16 mouse cellular contexts compared by ENCODE assay signal in genomic region chr1:38502797-38503196, GRCm38 (mm10).
DNase-seq lines count a peak whose midpoint lies in the region; ATAC-seq lines count a peak whose summit lies in the region.
"Had no signal": no experiment of that assay in that cellular context is flagged by ENCODE, and none has a peak within 500 bp of the region (broad histone marks: within the 10 kb centered on the region; RNA-seq: fewer than 3 reads in every experiment).

No protein-coding gene starts in this region.

- DNase-seq in hindbrain, embryonic 10.5 days (ENCODE audit: low spot score), result no peak
- DNase-seq in neural tube, embryonic 11.5 days (ENCODE audit: low spot score), result peak; percentile 26
- no peak for DNase-seq in neural tube, embryonic 10.5 days (ENCODE audit: extremely low spot score, low spot score)
- no peak for DNase-seq in gastrocnemius, adult 8-10 months (ENCODE audit: low spot score in 2 of 2)
- no peak for DNase-seq in left cerebral cortex, adult 18-20 months (ENCODE audit: low spot score in 2 of 2)
- DNase-seq: cerebellum, adult 18-20 months; gastrocnemius, postnatal 25 days; lung, adult 2 months; lung, postnatal 4 days; thymus, postnatal 4 days had no signal

- H3K4me3 ChIP-seq in hindbrain, embryonic 12.5 days, result no peak overlapping the region
- no peak overlapping the region for H3K4me3 ChIP-seq in hindbrain, embryonic 10.5 days
- no peak overlapping the region for H3K4me3 ChIP-seq in neural tube, embryonic 11.5 days (ENCODE audit: low read depth, low read length)
- H3K4me3 ChIP-seq in midbrain, embryonic 15.5 days, result no peak overlapping the region
- H3K4me3 ChIP-seq: embryonic facial prominence, embryonic 15.5 days; heart, embryonic 10.5 days; limb, embryonic 15.5 days had no signal

- peak; percentile 78 for ATAC-seq in hindbrain, embryonic 12.5 days (ENCODE audit: low FRiP score)
- ATAC-seq in neural tube, embryonic 11.5 days (ENCODE audit: insufficient read depth, low FRiP score, low TSS enrichment), result peak; percentile 13; the same call in 1 of the 2 replicates
- peak; percentile 73; the same call in 1 of the 2 replicates for ATAC-seq in midbrain, embryonic 15.5 days (replicated peaks)
- ATAC-seq: intestine, embryonic 16.5 days had no signal

- H3K4me1 ChIP-seq in hindbrain, embryonic 12.5 days, result peaks cover 34% of the 10 kb centered on the region
- H3K4me1 ChIP-seq in hindbrain, embryonic 10.5 days (replicated peaks), result peaks cover 48% of the 10 kb centered on the region
- H3K4me1 ChIP-seq in neural tube, embryonic 11.5 days (ENCODE audit: control insufficient read depth, insufficient read depth, low read length), result peaks cover 5% of the 10 kb centered on the region; the same call in 1 of the 2 replicates
- peaks cover 28% of the 10 kb centered on the region for H3K4me1 ChIP-seq in midbrain, embryonic 15.5 days

- peak overlapping the region; percentile 68 for H3K27ac ChIP-seq in hindbrain, embryonic 12.5 days
- no peak overlapping the region for H3K27ac ChIP-seq in hindbrain, embryonic 10.5 days
- no peak overlapping the region for H3K27ac ChIP-seq in neural tube, embryonic 11.5 days (ENCODE audit: low read depth, low read length)
- H3K27ac ChIP-seq in midbrain, embryonic 15.5 days, result peak overlapping the region; percentile 57
- H3K27ac ChIP-seq: embryonic facial prominence, embryonic 15.5 days; heart, embryonic 10.5 days; limb, embryonic 15.5 days had no signal

- H3K36me3 ChIP-seq in hindbrain, embryonic 12.5 days, result no peaks in the 10 kb centered on the region
- no peaks in the 10 kb centered on the region; the same call in 1 of the 2 replicates for H3K36me3 ChIP-seq in hindbrain, embryonic 10.5 days
- H3K36me3 ChIP-seq in neural tube, embryonic 11.5 days (ENCODE audit: control insufficient read depth, insufficient read depth, low read length), result no peaks in the 10 kb centered on the region
- H3K36me3 ChIP-seq in midbrain, embryonic 15.5 days (replicated peaks), result no peaks in the 10 kb centered on the region
- H3K36me3 ChIP-seq: embryonic facial prominence, embryonic 15.5 days; heart, embryonic 10.5 days; limb, embryonic 15.5 days had no signal

- no peaks in the 10 kb centered on the region for H3K9me3 ChIP-seq in hindbrain, embryonic 12.5 days (replicated peaks)
- no peaks in the 10 kb centered on the region for H3K9me3 ChIP-seq in hindbrain, embryonic 10.5 days
- H3K9me3 ChIP-seq in neural tube, embryonic 11.5 days (ENCODE audit: control insufficient read depth, low read length), result no peaks in the 10 kb centered on the region
- H3K9me3 ChIP-seq in midbrain, embryonic 15.5 days, result no peaks in the 10 kb centered on the region
- H3K9me3 ChIP-seq: embryonic facial prominence, embryonic 15.5 days; heart, embryonic 10.5 days; limb, embryonic 15.5 days had no signal

- no peaks in the 10 kb centered on the region for H3K27me3 ChIP-seq in hindbrain, embryonic 12.5 days
- no peaks in the 10 kb centered on the region for H3K27me3 ChIP-seq in hindbrain, embryonic 10.5 days (ENCODE audit: insufficient read depth, poor library complexity, severe bottlenecking)
- H3K27me3 ChIP-seq in neural tube, embryonic 11.5 days (ENCODE audit: control insufficient read depth, insufficient read depth, low read length), result no peaks in the 10 kb centered on the region
- no peaks in the 10 kb centered on the region for H3K27me3 ChIP-seq in midbrain, embryonic 15.5 days (replicated peaks)
- H3K27me3 ChIP-seq: embryonic facial prominence, embryonic 15.5 days; limb, embryonic 15.5 days had no signal

- H3K4me2 ChIP-seq in hindbrain, embryonic 12.5 days (replicated peaks), result no peak overlapping the region
- H3K4me2 ChIP-seq in neural tube, embryonic 11.5 days (ENCODE audit: low read depth), result no peak overlapping the region
- H3K4me2 ChIP-seq in midbrain, embryonic 15.5 days, result no peak overlapping the region
- H3K4me2 ChIP-seq: embryonic facial prominence, embryonic 15.5 days; limb, embryonic 15.5 days had no signal

- 59% methylated on average over 7 of the region's 7 CpGs for WGBS in hindbrain, embryonic 12.5 days
- 69% methylated on average over 7 of the region's 7 CpGs for WGBS in hindbrain, embryonic 10.5 days
- 67% methylated on average over 7 of the region's 7 CpGs for WGBS in neural tube, embryonic 11.5 days
- WGBS in midbrain, embryonic 15.5 days, result 28% methylated on average over 7 of the region's 7 CpGs

- no peak overlapping the region for H3K9ac ChIP-seq in hindbrain, embryonic 12.5 days
- no peak overlapping the region for H3K9ac ChIP-seq in neural tube, embryonic 11.5 days (ENCODE audit: low read length)
- H3K9ac ChIP-seq in midbrain, embryonic 15.5 days, result no peak overlapping the region
- H3K9ac ChIP-seq: embryonic facial prominence, embryonic 15.5 days; limb, embryonic 15.5 days had no signal

Comparison
In these comparisons a context has a peak if more than half of its experiments do, and no peak if none do; other contexts are left out.
1. H3K27ac ChIP-seq: peak in hindbrain, embryonic 12.5 days (single experiment) and midbrain, embryonic 15.5 days (single experiment); none in hindbrain, embryonic 10.5 days (single experiment) and neural tube, embryonic 11.5 days (single experiment).
2. ATAC-seq: peak in every context shown above with its lines; median percentile 78 in hindbrain, embryonic 12.5 days; 73 in midbrain, embryonic 15.5 days; 13 in neural tube, embryonic 11.5 days.